Mouse (Mus musculus): ENCODE measurements around the gene Tmbim4.

- TF ChIP-seq CTCF (conservative IDR thresholded peaks at IDR 0.05; ENCODE audit: low read length) (no peak), NANOG (IDR thresholded peaks at IDR 0.05; ENCODE audit: borderline replicate concordance, low read length) (no peak), POU5F1 (IDR thresholded peaks at IDR 0.05; ENCODE audit: borderline replicate concordance, low read length) (no peak)
Observed at GRCm38 (mm10) chr10:120183342-120183741, 18.0 kb upstream of the Tmbim4 start.

Measured in E14TG2a.4 (cell line).